Mouse (Mus musculus) olfactory bulb, adult 2 months (tissue): ENCODE data around the gene Fitm2.

ENCODE experiments used
- CTCF ChIP-seq: fragments of 200-500 bp; IDR thresholded peaks from 2 replicates; pipeline ENCODE4 v1.5.1; 2012; ENCODE audit warnings: low read depth, mild to moderate bottlenecking, low read length, moderate library complexity; ENCODE audit not compliant: insufficient read depth
- POLR2A ChIP-seq: fragments of 200-500 bp; IDR thresholded peaks from 2 replicates; pipeline ENCODE4 v1.6.1; 2012; ENCODE audit warnings: mild to moderate bottlenecking, low read depth, low read length, moderate library complexity; ENCODE audit not compliant: insufficient read depth

GRCm38 (mm10) chr2:163431289-163431688, 41.1 kb downstream of the Fitm2 start:
- TF ChIP-seq CTCF (no peak), POLR2A (no peak)
